Mouse (Mus musculus) thymus, adult 2 months (tissue): Measurements from ENCODE around the gene Kbtbd12.

Source experiments
- CTCF ChIP-seq: fragments of 200-500 bp; IDR thresholded peaks from 2 replicates; pipeline ENCODE4 v1.5.1; 2012; ENCODE audit warnings: mild to moderate bottlenecking, control low read depth, low read length, moderate library complexity, borderline replicate concordance; ENCODE audit not compliant: control insufficient read depth, poor library complexity, insufficient read depth; ENCODE audit errors: extremely low read depth
- POLR2A ChIP-seq: fragments of 200-500 bp; IDR thresholded peaks from 2 replicates; pipeline ENCODE4 v1.6.1; 2012; ENCODE audit warnings: mild to moderate bottlenecking, low read length, control low read depth, moderate library complexity; ENCODE audit not compliant: control insufficient read depth, poor library complexity, insufficient read depth; ENCODE audit errors: extremely low read depth

GRCm38 (mm10) chr6:88638917-88639316 is 1.2 kb upstream of the Kbtbd12 start:
- TF ChIP-seq POLR2A (no peak), CTCF (no peak)
